Mouse (Mus musculus) cortical plate, adult 2 months (tissue): ENCODE results near the gene Tmem222.

Experiments used
- CTCF ChIP-seq: fragments of 200-500 bp; IDR thresholded peaks from 2 replicates; pipeline ENCODE4 v1.5.1; 2011; ENCODE audit warnings: mild to moderate bottlenecking, control low read depth, low read length; ENCODE audit not compliant: insufficient read depth; ENCODE audit errors: extremely low read depth
- POLR2A ChIP-seq: fragments of 200-500 bp; IDR thresholded peaks from 2 replicates; pipeline ENCODE4 v1.6.1; 2011; ENCODE audit warnings: mild to moderate bottlenecking, low read length, control low read depth; ENCODE audit not compliant: insufficient read depth; ENCODE audit errors: extremely low read depth

DNA sequence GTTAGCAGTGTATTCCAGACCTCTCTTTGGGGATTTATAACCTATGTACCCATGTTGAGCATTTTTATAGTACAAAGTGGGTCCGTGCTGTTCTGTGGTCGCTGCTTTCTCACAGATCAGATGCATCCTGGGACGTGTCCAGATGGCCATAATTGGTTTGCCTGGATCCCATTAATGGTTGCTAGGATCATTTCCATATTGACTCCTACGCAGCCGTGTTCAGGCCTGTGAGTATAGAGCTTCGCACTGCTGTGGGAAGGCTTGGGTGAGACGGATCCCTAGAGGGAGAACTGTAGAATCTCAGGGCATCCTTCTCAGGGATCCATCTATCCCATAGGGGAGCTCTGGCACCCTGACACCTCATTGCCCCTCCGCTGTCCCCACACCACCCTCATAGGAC is 48.0 kb downstream of the Tmem222 start:
- TF ChIP-seq CTCF = no peak
- TF ChIP-seq POLR2A = no peak
